Mouse (Mus musculus) small intestine, adult 2 months (tissue): ENCODE results near the gene Iqschfp. TPM values are rescaled to one million over a fixed set of nuclear protein-coding genes. Genes with fewer than 3 reads are reported as not detected.

Experiments
- H3K27ac ChIP-seq: fragments of 200-500 bp; 2 replicates; pipeline ENCODE4 v1.5.1; 2012; ENCODE audit warnings: low read depth, low read length, control low read depth, inconsistent platforms; ENCODE audit not compliant: insufficient read depth
- H3K27me3 ChIP-seq: fragments of 200-500 bp; 2 replicates; pipeline ENCODE4 v1.6.1; 2012; ENCODE audit warnings: mild to moderate bottlenecking, moderate library complexity, low read length, inconsistent platforms; ENCODE audit not compliant: control insufficient read depth, insufficient read depth
- H3K36me3 ChIP-seq: fragments of 200-500 bp; 2 replicates; pipeline ENCODE4 v1.6.1; 2012; ENCODE audit warnings: mild to moderate bottlenecking, low read length, control low read depth, inconsistent platforms; ENCODE audit not compliant: control insufficient read depth, insufficient read depth
- H3K4me1 ChIP-seq: fragments of 200-500 bp; 2 replicates; pipeline ENCODE4 v1.6.1; 2012; ENCODE audit warnings: low read length, inconsistent platforms, mixed read lengths; ENCODE audit not compliant: control insufficient read depth, insufficient read depth, insufficient read length
- H3K4me3 ChIP-seq: fragments of 200-500 bp; 2 replicates; pipeline ENCODE4 v1.5.1; 2012; ENCODE audit warnings: low read depth, mild to moderate bottlenecking, control low read depth, inconsistent platforms, low read length, moderate library complexity
- CTCF ChIP-seq: fragments of 200-500 bp; IDR thresholded peaks from 2 replicates; pipeline ENCODE4 v1.5.1; 2012; ENCODE audit warnings: low read depth, mild to moderate bottlenecking, control low read depth, inconsistent platforms, low read length, moderate library complexity, mixed read lengths; ENCODE audit not compliant: insufficient replicate concordance, insufficient read length; ENCODE audit errors: extremely low read depth
- POLR2A ChIP-seq: fragments of 200-500 bp; IDR thresholded peaks from 2 replicates; pipeline ENCODE4 v1.6.1; 2012; ENCODE audit warnings: low read depth, mild to moderate bottlenecking, control low read depth, inconsistent platforms, low read length, moderate library complexity
- WGBS: fragments of 180-500 bp; shearing (Covaris S2); methylation state at CpG from one replicate; pipeline ENCODE4 v1.1.7; 2018; 5-methylcytosine and 5-hydroxymethylcytosine counted together
- polyA plus RNA-seq: library from polyadenylated mRNA; depleted of rRNA; stranded (reverse); fragments of >200 nt; gene quantifications from 2 replicates; pipeline ENCODE4 v1.2.3, GENCODE M21; 2012

Iqschfp gene
- polyA plus RNA-seq, 1 experiment = not detected

DNA sequence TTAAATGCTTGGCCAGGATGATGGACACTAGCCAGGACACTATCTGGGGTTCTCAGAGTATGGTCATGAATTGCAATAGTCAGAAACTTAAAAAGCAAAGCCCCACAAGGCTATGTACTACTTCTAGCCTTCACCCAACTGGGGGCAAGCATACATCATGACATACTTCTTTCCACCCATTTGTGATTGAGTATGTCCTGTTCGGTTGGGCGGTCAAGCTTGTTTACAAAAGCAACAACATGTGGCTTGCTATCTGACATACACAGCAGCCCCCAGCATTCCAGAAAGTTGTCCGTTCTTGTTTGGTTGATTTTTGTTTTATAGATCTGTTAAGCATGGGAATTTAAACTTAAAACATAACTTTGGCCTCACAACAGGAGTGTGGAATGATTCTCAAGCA, 755.2 kb downstream of the Iqschfp start:
- no peaks in the 10 kb centered on the region for H3K27me3 ChIP-seq
- TF ChIP-seq POLR2A (no peak), CTCF (no peak)
- H3K36me3 ChIP-seq = no peaks in the 10 kb centered on the region
- H3K4me1 ChIP-seq = no peaks in the 10 kb centered on the region
- no peak overlapping the region for H3K4me3 ChIP-seq
- 81% methylated on average over 3 of the region's 3 CpGs for WGBS
- no peak overlapping the region for H3K27ac ChIP-seq

DNA sequence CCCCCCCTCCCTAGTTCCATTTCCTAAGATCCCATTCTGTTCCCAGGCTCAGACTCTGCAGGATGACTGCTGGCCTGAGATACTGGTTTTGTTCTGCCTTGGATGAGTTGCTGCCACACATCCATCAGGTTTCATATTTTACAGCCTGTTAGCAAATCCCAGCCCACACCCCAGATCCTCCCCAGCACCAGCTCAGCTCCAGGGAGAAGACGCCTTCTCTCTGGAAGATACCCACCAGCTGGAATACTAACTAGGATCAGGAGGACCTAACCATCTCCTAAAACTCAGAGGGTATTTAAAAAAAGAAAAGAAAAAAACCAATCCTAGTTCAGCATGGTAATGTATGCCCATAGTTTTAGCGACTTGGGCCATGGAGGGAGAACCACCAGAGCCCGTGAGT, 758.2 kb downstream of the Iqschfp start:
- TF ChIP-seq POLR2A (no peak), CTCF (no peak)
- no peak overlapping the region for H3K4me3 ChIP-seq
- no peaks in the 10 kb centered on the region for H3K27me3 ChIP-seq
- H3K4me1 ChIP-seq = no peaks in the 10 kb centered on the region
- H3K36me3 ChIP-seq = no peaks in the 10 kb centered on the region
- WGBS = 84% methylated on average over 3 of the region's 3 CpGs
- no peak overlapping the region for H3K27ac ChIP-seq

DNA sequence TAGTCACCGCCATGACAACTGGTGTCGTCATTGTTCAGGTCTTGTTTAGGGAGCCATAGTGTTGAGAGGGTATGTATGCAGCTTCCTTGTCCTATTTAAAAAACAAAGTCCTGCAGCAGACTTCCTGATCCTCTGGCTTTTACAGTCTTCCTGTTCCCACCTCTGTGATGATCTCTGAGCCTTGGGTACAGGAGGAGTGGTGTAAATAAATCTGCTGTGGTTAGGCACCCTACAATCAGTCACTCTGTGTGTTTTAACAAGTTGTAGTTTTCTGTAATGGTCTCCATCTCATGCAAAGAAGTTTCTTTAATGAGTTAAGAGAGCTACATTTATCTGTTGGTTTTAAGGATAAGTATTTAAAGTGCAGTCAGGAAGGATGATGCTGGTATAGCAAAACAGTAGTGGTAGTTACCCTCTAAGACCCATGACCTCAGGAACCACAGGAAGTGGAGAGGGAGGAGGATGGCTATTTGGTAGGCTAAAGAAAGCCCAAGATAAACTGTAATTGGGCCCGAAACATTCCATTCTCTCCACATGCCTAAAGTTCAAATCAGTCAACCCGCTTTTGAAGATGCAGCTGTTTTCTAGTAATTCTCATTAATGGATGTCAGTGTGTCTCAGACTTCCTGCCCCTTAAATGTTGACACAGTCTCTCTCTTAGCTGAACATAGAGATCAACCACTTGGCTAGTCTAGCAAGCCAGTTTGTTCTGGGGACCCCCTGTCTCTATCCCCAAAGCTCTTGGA, 764.7 kb downstream of the Iqschfp start:
- H3K36me3 ChIP-seq = no peaks in the 10 kb centered on the region
- WGBS = 74% methylated on average over 4 of the region's 4 CpGs
- no peak overlapping the region for H3K27ac ChIP-seq
- H3K4me3 ChIP-seq = no peak overlapping the region
- no peaks in the 10 kb centered on the region for H3K27me3 ChIP-seq
- TF ChIP-seq POLR2A (no peak), CTCF (no peak)
- H3K4me1 ChIP-seq = no peaks in the 10 kb centered on the region

DNA sequence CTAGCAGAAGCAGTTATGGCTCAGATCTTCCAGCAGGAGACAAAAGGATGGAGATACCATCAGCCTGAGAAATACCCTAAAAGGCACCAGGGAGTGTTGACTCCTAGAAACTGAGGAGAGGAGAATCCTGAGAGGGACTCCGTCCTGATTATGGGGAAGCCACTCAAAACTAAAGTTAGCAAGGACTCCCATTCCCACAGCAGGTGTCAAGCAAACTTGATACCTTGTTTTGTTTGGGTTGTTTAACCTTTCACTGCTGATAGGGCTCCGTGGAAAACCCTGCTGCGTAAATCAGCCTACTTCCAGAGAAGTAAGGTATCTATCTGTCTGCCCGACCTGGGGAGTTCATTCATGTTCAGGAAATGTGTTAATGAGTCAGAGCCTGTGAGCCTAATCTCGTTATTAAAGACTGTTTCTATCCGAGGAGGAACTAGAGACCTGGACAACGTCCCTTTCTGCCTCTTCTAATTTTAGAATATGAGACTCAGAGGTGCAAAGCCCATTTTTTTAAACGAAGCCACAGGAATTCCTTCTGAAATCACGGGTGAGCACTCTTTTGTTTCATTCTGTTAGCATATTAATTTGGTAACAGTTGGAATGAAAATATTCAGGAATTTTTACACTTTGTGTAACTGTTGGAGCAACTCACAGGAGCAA, 765.7 kb downstream of the Iqschfp start:
- Histone ChIP-seq H3K36me3 (no peaks in the 10 kb centered on the region), H3K27me3 (no peaks in the 10 kb centered on the region), H3K4me1 (no peaks in the 10 kb centered on the region), H3K4me3 (no peak overlapping the region), H3K27ac (no peak overlapping the region)
- WGBS = 32% methylated on average over 9 of the region's 9 CpGs
- TF ChIP-seq POLR2A (no peak), CTCF (no peak)

DNA sequence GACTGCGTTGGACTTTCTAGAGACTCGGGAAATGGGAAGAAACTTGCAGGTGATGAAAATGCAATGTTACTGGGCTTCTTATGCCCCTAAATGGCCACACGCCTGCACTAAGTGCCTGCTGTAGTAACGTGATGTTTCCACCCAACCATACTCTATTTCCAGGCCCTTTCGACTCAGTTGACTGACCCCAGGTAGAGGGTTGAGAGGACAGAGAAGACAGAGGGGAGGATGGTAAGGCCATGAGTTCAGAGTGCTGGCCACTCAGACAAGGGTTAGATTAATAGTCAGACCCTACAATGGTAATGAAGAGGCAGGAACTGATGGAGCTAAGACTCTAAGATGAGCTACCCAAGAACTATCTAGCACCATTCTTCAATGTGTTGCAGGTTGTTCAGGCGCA, 768.0 kb downstream of the Iqschfp start:
- no peak overlapping the region for H3K4me3 ChIP-seq
- H3K4me1 ChIP-seq = no peaks in the 10 kb centered on the region
- 91% methylated on average over 6 of the region's 6 CpGs for WGBS
- TF ChIP-seq CTCF (no peak), POLR2A (no peak)
- H3K27ac ChIP-seq = no peak overlapping the region
- no peaks in the 10 kb centered on the region for H3K27me3 ChIP-seq
- no peaks in the 10 kb centered on the region for H3K36me3 ChIP-seq

DNA sequence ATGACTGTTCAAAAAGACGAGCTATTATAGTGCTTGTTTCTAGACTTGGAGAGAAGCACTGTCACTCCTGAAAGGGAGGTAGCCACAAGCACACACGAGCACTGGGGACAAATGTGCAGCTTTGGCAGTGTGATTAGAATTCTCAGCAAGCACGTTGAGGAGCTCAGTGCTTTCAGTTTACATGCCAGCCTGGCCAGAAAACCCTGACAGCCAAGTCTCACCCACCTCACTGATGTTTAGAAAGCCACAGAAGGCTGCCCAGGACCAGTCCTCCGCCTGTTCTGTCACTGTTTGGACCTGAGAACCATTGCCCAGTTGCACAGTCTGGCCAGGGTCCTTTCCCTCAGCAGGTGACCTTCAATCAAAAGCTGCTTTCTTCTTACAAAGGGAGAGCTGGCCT, 768.5 kb downstream of the Iqschfp start:
- Histone ChIP-seq H3K4me3 (no peak overlapping the region), H3K27ac (no peak overlapping the region), H3K27me3 (no peaks in the 10 kb centered on the region), H3K4me1 (no peaks in the 10 kb centered on the region), H3K36me3 (no peaks in the 10 kb centered on the region)
- TF ChIP-seq POLR2A (no peak), CTCF (no peak)
- 43% methylated on average over 4 of the region's 4 CpGs for WGBS

DNA sequence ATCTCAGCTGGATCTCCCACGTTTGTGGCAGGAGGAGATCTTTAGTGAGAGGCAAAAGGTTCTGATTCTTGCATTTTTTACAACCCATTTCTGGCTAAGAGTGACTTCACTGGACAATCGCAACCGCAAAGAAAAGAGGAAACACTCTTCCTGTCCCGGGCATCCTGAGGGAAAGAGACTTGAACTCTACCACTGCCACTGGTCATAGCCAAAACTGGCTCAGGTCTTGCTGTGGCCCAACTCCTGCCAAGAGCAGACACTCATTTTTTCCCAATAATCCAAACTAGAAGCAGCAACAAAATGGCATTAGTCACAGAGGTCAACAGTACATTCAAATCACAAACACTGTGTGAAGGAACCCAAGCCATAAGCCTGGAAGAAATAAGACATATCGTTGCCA, 770.4 kb downstream of the Iqschfp start:
- Histone ChIP-seq H3K27ac (no peak overlapping the region), H3K36me3 (no peaks in the 10 kb centered on the region), H3K4me1 (no peaks in the 10 kb centered on the region), H3K4me3 (no peak overlapping the region), H3K27me3 (no peaks in the 10 kb centered on the region)
- 71% methylated on average over 5 of the region's 5 CpGs for WGBS
- TF ChIP-seq CTCF (no peak), POLR2A (no peak)
